Mouse (Mus musculus) CD4-positive, CD25-positive, alpha-beta regulatory T cell, adult 2 months (primary cell): ENCODE data around the gene Dgkk.
A peak's percentile ranks its signal among the peaks of the same experiment; 100 is the strongest.
"Not testable (repeated sequence)": the region's sequence is repeated elsewhere in the genome, so short reads cannot be mapped to it uniquely, and the experiment has no call there.

Experiments used
- DNase-seq: peaks from one replicate; pipeline ENCODE4 v3.0.0-alpha.2; 2012; ENCODE audit warnings: low read depth, low spot score

The Dgkk gene

GRCm38 (mm10) chrX:6779006-6779405 lies at the start of gene Dgkk:
Gene Dgkk (plus strand): TSS chrX:6779306.
- DNase-seq, result not testable (repeated sequence)

- no peak for DNase-seq
Measured at GRCm38 (mm10) chrX:6733998-6734397, 45.1 kb upstream of the Dgkk start.

- no peak for DNase-seq
Measured at GRCm38 (mm10) chrX:6750714-6751113, 28.4 kb upstream of the Dgkk start.

GRCm38 (mm10) chrX:6751549-6752047 lies 27.5 kb upstream of the Dgkk start:
- no peak for DNase-seq

- DNase-seq, result no peak
Measured at GRCm38 (mm10) chrX:6777489-6778249, 1.4 kb upstream of the Dgkk start.

- peak; percentile 0 for DNase-seq
Measured at GRCm38 (mm10) chrX:6778250-6778637, 862 bp upstream of the Dgkk start.

- no peak for DNase-seq
Measured at GRCm38 (mm10) chrX:6779969-6780539, 948 bp downstream of the Dgkk start.

- no peak for DNase-seq
Measured at GRCm38 (mm10) chrX:6832553-6832952, 53.4 kb downstream of the Dgkk start.

- DNase-seq, result no peak
Measured at GRCm38 (mm10) chrX:6853466-6853865, 74.4 kb downstream of the Dgkk start.

- DNase-seq, result no peak
Measured at GRCm38 (mm10) chrX:6854136-6854535, 75.0 kb downstream of the Dgkk start.

- no peak for DNase-seq
Measured at GRCm38 (mm10) chrX:6893933-6894332, 114.8 kb downstream of the Dgkk start.

- peak; percentile 0 for DNase-seq
Measured at GRCm38 (mm10) chrX:6911047-6911446, 131.9 kb downstream of the Dgkk start.

- peak; percentile 42 for DNase-seq
Measured at GRCm38 (mm10) chrX:6922165-6922564, 143.1 kb downstream of the Dgkk start.

GRCm38 (mm10) chrX:6926224-6926623 lies 147.1 kb downstream of the Dgkk start:
- DNase-seq, result no peak

- DNase-seq, result peak; percentile 0
Measured at GRCm38 (mm10) chrX:6968598-6968997, 189.5 kb downstream of the Dgkk start.

- no peak for DNase-seq
Measured at GRCm38 (mm10) chrX:6971956-6972355, 192.8 kb downstream of the Dgkk start.

- not testable (repeated sequence) for DNase-seq
Measured at GRCm38 (mm10) chrX:6983916-6984315, 204.8 kb downstream of the Dgkk start.
